Mouse (Mus musculus) midbrain, postnatal 0 days (tissue): Measurements from ENCODE around the gene Zfp740. TPM values are rescaled to one million over a fixed set of nuclear protein-coding genes. Genes with fewer than 3 reads are reported as not detected.

ENCODE experiments used
- ATAC-seq: fragments of 200-750 bp; cut with Nextera tagmentation; 2 replicates; pipeline ENCODE4 v1.8.0; 2017; ENCODE audit warnings: moderate number of reproducible peaks, mild to moderate bottlenecking, moderate TSS enrichment, moderate library complexity; ENCODE audit not compliant: low FRiP score
- DNase-seq: peaks from one replicate; pipeline ENCODE4 v3.0.0-alpha.2; 2015; ENCODE audit warnings: low spot score
- H3K27ac ChIP-seq: fragments of 300-500 bp; sonication (generic); 2 replicates; pipeline ENCODE4 v1.5.1; 2014; ENCODE audit warnings: low read depth, mild to moderate bottlenecking, low read length, mixed read lengths
- H3K27me3 ChIP-seq: fragments of 300-500 bp; sonication (generic); 2 replicates; pipeline ENCODE4 v1.6.1; 2014; ENCODE audit warnings: low read length, control low read depth, mixed read lengths; ENCODE audit not compliant: insufficient read depth
- H3K36me3 ChIP-seq: fragments of 300-500 bp; sonication (generic); 2 replicates; pipeline ENCODE4 v1.6.1; 2014; ENCODE audit warnings: low read length, control low read depth, mixed read lengths; ENCODE audit not compliant: insufficient read depth
- H3K4me1 ChIP-seq: fragments of 300-500 bp; sonication (generic); 2 replicates; pipeline ENCODE4 v1.6.1; 2014; ENCODE audit warnings: mild to moderate bottlenecking, control low read depth, antibody characterized with exemption, low read length, mixed read lengths; ENCODE audit not compliant: insufficient read depth
- H3K4me2 ChIP-seq: fragments of 300-500 bp; sonication (generic); 2 replicates; pipeline ENCODE4 v1.6.1; 2014; ENCODE audit warnings: low read depth, mild to moderate bottlenecking, low read length, mixed read lengths; ENCODE audit not compliant: poor library complexity, severe bottlenecking
- H3K4me3 ChIP-seq: fragments of 300-500 bp; sonication (generic); 2 replicates; pipeline ENCODE4 v1.5.1; 2014; ENCODE audit warnings: low read depth, mild to moderate bottlenecking, low read length, moderate library complexity
- H3K9ac ChIP-seq: fragments of 300-500 bp; sonication (generic); replicated peaks from 2 replicates; pipeline ENCODE4 v1.6.1; 2014; ENCODE audit warnings: mild to moderate bottlenecking, low read length, moderate library complexity, mixed read lengths; ENCODE audit not compliant: poor library complexity, severe bottlenecking
- H3K9me3 ChIP-seq: fragments of 300-500 bp; sonication (generic); 2 replicates; pipeline ENCODE4 v1.6.1; 2016; ENCODE audit warnings: low read length, control low read depth
- CTCF ChIP-seq: IDR thresholded peaks from 2 replicates; pipeline ENCODE4 v1.5.1; 2016; ENCODE audit warnings: antibody characterized with exemption, mild to moderate bottlenecking
- WGBS: fragments of 180-500 bp; shearing (Covaris S2); extraction: QIAGEN DNeasy Blood & Tissue Kit; methylation state at CpG from one replicate; pipeline ENCODE4 v1.1.7; 2014; 5-methylcytosine and 5-hydroxymethylcytosine counted together
- polyA plus RNA-seq: library from polyadenylated mRNA; unstranded; fragments of >200 nt; fragmentation: Nextera tagmentation; extraction: Ambion mirVana; gene quantifications from 2 replicates; pipeline ENCODE4 v1.2.1, GENCODE M21; 2015
- total RNA-seq: library from RNA; depleted of rRNA; stranded (reverse); fragments of >200 nt; gene quantifications from 2 replicates; pipeline ENCODE4 v1.2.3, GENCODE M21; 2014; rRNA removed

Gene Zfp740
- total and polyA plus RNA-seq, 2 experiments from 2014 or later: 27.6 to 42.9 TPM

GRCm38 (mm10) chr15:102257202-102258075 lies 54.4 kb downstream of the Zfp740 start, which contains the start of gene Rarg:
Rarg (minus strand) TSS chr15:102257517.
- no peak for DNase-seq
- WGBS: 2% methylated on average over 33 of the region's 46 CpGs
- H3K9me3 ChIP-seq: no peaks in the 10 kb centered on the region
- H3K9ac ChIP-seq: peak within 1 kb of the TSS; percentile 75
- H3K27ac ChIP-seq: no peak within 1 kb of the TSS
- peak; percentile 59 for ATAC-seq
- H3K36me3 ChIP-seq: no peaks in the 10 kb centered on the region
- H3K27me3 ChIP-seq: peaks cover 5% of the 10 kb centered on the region; the same call in 1 of the 2 replicates
- H3K4me2 ChIP-seq: peak within 1 kb of the TSS; percentile 95
- peak within 1 kb of the TSS; percentile 56 for H3K4me3 ChIP-seq
- TF ChIP-seq CTCF: no peak
- H3K4me1 ChIP-seq: no peaks in the 10 kb centered on the region

GRCm38 (mm10) chr15:102258076-102258470 lies 55.0 kb downstream of the Zfp740 start:
- Histone ChIP-seq H3K4me3 (peak overlapping the region; percentile 56; the same call in 1 of the 2 replicates), H3K4me2 (peak overlapping the region; percentile 95), H3K9ac (no peak overlapping the region; the same call in 1 of the 2 replicates), H3K4me1 (no peaks in the 10 kb centered on the region), H3K9me3 (no peaks in the 10 kb centered on the region), H3K27ac (no peak overlapping the region), H3K27me3 (peaks cover 5% of the 10 kb centered on the region; the same call in 1 of the 2 replicates), H3K36me3 (no peaks in the 10 kb centered on the region)
- TF ChIP-seq CTCF: no peak
- no peak for DNase-seq
- WGBS: 14% methylated on average over 12 of the region's 12 CpGs
- no peak for ATAC-seq

GRCm38 (mm10) chr15:102258581-102259253 lies 55.7 kb downstream of the Zfp740 start:
- H3K36me3 ChIP-seq: no peaks in the 10 kb centered on the region
- H3K4me1 ChIP-seq: no peaks in the 10 kb centered on the region
- no peaks in the 10 kb centered on the region for H3K9me3 ChIP-seq
- TF ChIP-seq CTCF: no peak
- WGBS: 7% methylated on average over 9 of the region's 11 CpGs
- no peak overlapping the region for H3K27ac ChIP-seq
- ATAC-seq (no peak), DNase-seq (no peak)
- no peak overlapping the region for H3K4me2 ChIP-seq
- H3K9ac ChIP-seq: no peak overlapping the region
- no peak overlapping the region for H3K4me3 ChIP-seq
- H3K27me3 ChIP-seq: peaks cover 5% of the 10 kb centered on the region; the same call in 1 of the 2 replicates

- Histone ChIP-seq H3K36me3 (no peaks in the 10 kb centered on the region), H3K9me3 (no peaks in the 10 kb centered on the region), H3K4me2 (no peak overlapping the region), H3K27ac (no peak overlapping the region), H3K4me3 (no peak overlapping the region), H3K9ac (no peak overlapping the region), H3K4me1 (no peaks in the 10 kb centered on the region), H3K27me3 (peaks cover 3% of the 10 kb centered on the region; the same call in 1 of the 2 replicates)
- DNase-seq (no peak), ATAC-seq (no peak)
- TF ChIP-seq CTCF: no peak
- 46% methylated on average over 7 of the region's 7 CpGs for WGBS
These were observed 59.5 kb downstream of the Zfp740 start for GRCm38 (mm10) chr15:102262582-102262981.

- no peaks in the 10 kb centered on the region for H3K36me3 ChIP-seq
- WGBS: 80% methylated on average over 2 of the region's 2 CpGs
- TF ChIP-seq CTCF: no peak
These were observed 60.0 kb downstream of the Zfp740 start for GRCm38 (mm10) chr15:102263037-102263436.

More at GRCm38 (mm10) chr15:102263037-102263436, 60.0 kb downstream of the Zfp740 start:
- Histone ChIP-seq H3K4me2 (no peak overlapping the region), H3K4me1 (no peaks in the 10 kb centered on the region), H3K9ac (no peak overlapping the region), H3K9me3 (no peaks in the 10 kb centered on the region), H3K27me3 (peaks cover 3% of the 10 kb centered on the region; the same call in 1 of the 2 replicates), H3K27ac (no peak overlapping the region), H3K4me3 (no peak overlapping the region)
- ATAC-seq: no peak
- DNase-seq: no peak

Other genes starting within 250 kb of the Zfp740 start
- 0.49 TPM in 1 of 2 replicates, not detected in the other for gene Krt78, start 249.0 kb upstream of the Zfp740 start, total RNA-seq
- not detected in 2 replicates for gene Krt78, start 249.0 kb upstream of the Zfp740 start, polyA plus RNA-seq
- 0.61 and 1.6 TPM in 2 replicates for gene Krt8, start 198.8 kb upstream of the Zfp740 start, total RNA-seq
- 0.60 and 0.63 TPM in 2 replicates for gene Krt8, start 198.8 kb upstream of the Zfp740 start, polyA plus RNA-seq
- gene Krt18, start 175.1 kb upstream of the Zfp740 start, total RNA-seq: 0.99 and 1.7 TPM in 2 replicates
- gene Krt18, start 175.1 kb upstream of the Zfp740 start, polyA plus RNA-seq: 1.8 and 2.1 TPM in 2 replicates
- gene Eif4b, start 129.5 kb upstream of the Zfp740 start, total RNA-seq: 161 and 169 TPM in 2 replicates
- 65.8 and 68.2 TPM in 2 replicates for gene Eif4b, start 129.5 kb upstream of the Zfp740 start, polyA plus RNA-seq
- gene Tns2, start 102.8 kb upstream of the Zfp740 start, total RNA-seq: 18.1 and 20.4 TPM in 2 replicates
- gene Tns2, start 102.8 kb upstream of the Zfp740 start, polyA plus RNA-seq: 5.1 and 6.3 TPM in 2 replicates
- gene Spryd3, start 67.0 kb upstream of the Zfp740 start, total RNA-seq: 120 and 134 TPM in 2 replicates
- 118 and 120 TPM in 2 replicates for gene Spryd3, start 67.0 kb upstream of the Zfp740 start, polyA plus RNA-seq
- gene Igfbp6, start 58.9 kb upstream of the Zfp740 start, total RNA-seq: 11.9 and 13.6 TPM in 2 replicates
- gene Igfbp6, start 58.9 kb upstream of the Zfp740 start, polyA plus RNA-seq: 9.9 and 12.7 TPM in 2 replicates
- gene Soat2, start 52.7 kb upstream of the Zfp740 start, total RNA-seq: 0.61 TPM in 1 of 2 replicates, not detected in the other
- gene Soat2, start 52.7 kb upstream of the Zfp740 start, polyA plus RNA-seq: 0.06 and 0.12 TPM in 2 replicates
- gene Csad, start 1.5 kb downstream of the Zfp740 start, total RNA-seq: 30.3 and 47.5 TPM in 2 replicates
- 32.8 and 34.6 TPM in 2 replicates for gene Csad, start 1.5 kb downstream of the Zfp740 start, polyA plus RNA-seq
- 0.88 and 1.5 TPM in 2 replicates for gene Itgb7, start 28.7 kb downstream of the Zfp740 start, total RNA-seq
- gene Itgb7, start 28.7 kb downstream of the Zfp740 start, polyA plus RNA-seq: 1.1 and 1.2 TPM in 2 replicates
- 4.4 and 12.6 TPM in 2 replicates for gene Rarg, start 54.3 kb downstream of the Zfp740 start, total RNA-seq
- gene Rarg, start 54.3 kb downstream of the Zfp740 start, polyA plus RNA-seq: 3.9 and 4.2 TPM in 2 replicates
- not detected in 2 replicates for gene Gm9918, start 67.3 kb downstream of the Zfp740 start, total RNA-seq
- gene Gm9918, start 67.3 kb downstream of the Zfp740 start, polyA plus RNA-seq: not detected in 2 replicates
- 43.3 and 59.3 TPM in 2 replicates for gene Mfsd5, start 76.2 kb downstream of the Zfp740 start, total RNA-seq
- gene Mfsd5, start 76.2 kb downstream of the Zfp740 start, polyA plus RNA-seq: 63.5 and 67.3 TPM in 2 replicates
- 2.7 and 4.5 TPM in 2 replicates for gene Espl1, start 93.0 kb downstream of the Zfp740 start, total RNA-seq
- 1.7 and 2.7 TPM in 2 replicates for gene Espl1, start 93.0 kb downstream of the Zfp740 start, polyA plus RNA-seq
- gene Pfdn5, start 122.9 kb downstream of the Zfp740 start, total RNA-seq: 145 and 153 TPM in 2 replicates
- gene Pfdn5, start 122.9 kb downstream of the Zfp740 start, polyA plus RNA-seq: 525 and 567 TPM in 2 replicates
- gene Myg1, start 128.5 kb downstream of the Zfp740 start, total RNA-seq: 63.1 and 69.1 TPM in 2 replicates
- gene Myg1, start 128.5 kb downstream of the Zfp740 start, polyA plus RNA-seq: 83.2 and 87.1 TPM in 2 replicates
- 21.8 and 31.1 TPM in 2 replicates for gene Aaas, start 147.5 kb downstream of the Zfp740 start, total RNA-seq
- 30.1 and 32.8 TPM in 2 replicates for gene Aaas, start 147.5 kb downstream of the Zfp740 start, polyA plus RNA-seq
- gene Sp7, start 163.9 kb downstream of the Zfp740 start, total RNA-seq: 0.47 and 0.60 TPM in 2 replicates
- 0.10 and 0.31 TPM in 2 replicates for gene Sp7, start 163.9 kb downstream of the Zfp740 start, polyA plus RNA-seq
- gene Sp1, start 202.9 kb downstream of the Zfp740 start, total RNA-seq: 20.9 and 25.6 TPM in 2 replicates
- 2.2 and 2.8 TPM in 2 replicates for gene Sp1, start 202.9 kb downstream of the Zfp740 start, polyA plus RNA-seq
- gene Amhr2, start 242.1 kb downstream of the Zfp740 start, total RNA-seq: 0.38 and 0.85 TPM in 2 replicates
- 0.60 and 1.0 TPM in 2 replicates for gene Amhr2, start 242.1 kb downstream of the Zfp740 start, polyA plus RNA-seq